ENCODE assay signal across 9 mouse cellular contexts in genomic region chr3:52938398-52938797, GRCm38 (mm10).
A peak's percentile ranks its signal among the peaks of the same experiment; 100 is the strongest.
DNase-seq lines count a peak whose midpoint lies in the region; ATAC-seq and TF ChIP-seq lines count a peak whose summit lies in the region.
"Had no signal": no experiment of that assay in that cellular context is flagged by ENCODE, and none has a peak within 500 bp of the region (broad histone marks: within the 10 kb centered on the region; RNA-seq: fewer than 3 reads in every experiment).

No protein-coding gene starts in this region.

- ATAC-seq in kidney, embryonic 15.5 days (replicated peaks; ENCODE audit: low FRiP score): no peak
- ATAC-seq in intestine, embryonic 15.5 days: no peak

- no peaks in the 10 kb centered on the region for H3K36me3 ChIP-seq in kidney, embryonic 15.5 days
- no peaks in the 10 kb centered on the region for H3K36me3 ChIP-seq in embryonic facial prominence, embryonic 10.5 days (replicated peaks)
- H3K36me3 ChIP-seq in intestine, embryonic 15.5 days: no peaks in the 10 kb centered on the region

- H3K4me2 ChIP-seq in kidney, embryonic 15.5 days: no peak overlapping the region
- no peak overlapping the region for H3K4me2 ChIP-seq in intestine, embryonic 15.5 days (replicated peaks)

- DNase-seq in kidney, adult 18-20 months: peak; percentile 39
- DNase-seq in cerebellum, adult 2 months: peak; percentile 81 to 95
- DNase-seq in heart, postnatal 14 days: peak; percentile 14 to 68
- peak; percentile 35 to 56 for DNase-seq in lung, postnatal 4 days
- no peak for DNase-seq in layer of hippocampus, adult 8-10 months (ENCODE audit: low spot score in 2 of 2)
- no peak for DNase-seq in embryonic facial prominence, embryonic 10.5 days (ENCODE audit: low spot score)

- H3K9me3 ChIP-seq in kidney, embryonic 15.5 days (replicated peaks): no peaks in the 10 kb centered on the region
- H3K9me3 ChIP-seq in embryonic facial prominence, embryonic 10.5 days: no peaks in the 10 kb centered on the region
- H3K9me3 ChIP-seq in intestine, embryonic 15.5 days: no peaks in the 10 kb centered on the region
- H3K9me3 ChIP-seq: megakaryocyte, embryonic 14.5 days had no signal

- peak; percentile 19; the same call in 1 of the 2 replicates for TF ChIP-seq POLR2A in cerebellum, adult 2 months (IDR thresholded peaks at IDR 0.05; ENCODE audit: borderline replicate concordance, insufficient read depth, low read length)

- 57% methylated on average over 5 of the region's 5 CpGs for WGBS in kidney, embryonic 15.5 days
- WGBS in cerebellum, adult 2 months: 5% methylated on average over 5 of the region's 5 CpGs
- 79% methylated on average over 5 of the region's 5 CpGs for WGBS in embryonic facial prominence, embryonic 10.5 days
- 63% methylated on average over 5 of the region's 5 CpGs for WGBS in intestine, embryonic 15.5 days

- H3K9ac ChIP-seq in kidney, embryonic 15.5 days: no peak overlapping the region
- no peak overlapping the region for H3K9ac ChIP-seq in intestine, embryonic 15.5 days

- no peak for TF ChIP-seq CTCF in cerebellum, adult 2 months (IDR thresholded peaks at IDR 0.05; ENCODE audit: borderline replicate concordance, insufficient read depth, low read depth, low read length)

- H3K27ac ChIP-seq in kidney, embryonic 15.5 days: no peak overlapping the region
- H3K27ac ChIP-seq in cerebellum, adult 2 months (ENCODE audit: insufficient read depth, low read length): no peak overlapping the region
- H3K27ac ChIP-seq in embryonic facial prominence, embryonic 10.5 days (replicated peaks): no peak overlapping the region
- H3K27ac ChIP-seq in intestine, embryonic 15.5 days: no peak overlapping the region

- H3K4me1 ChIP-seq in kidney, embryonic 15.5 days: peaks cover 14% of the 10 kb centered on the region; the same call in 1 of the 2 replicates
- H3K4me1 ChIP-seq in cerebellum, adult 2 months (ENCODE audit: control insufficient read depth, insufficient read depth, low read length): peaks cover 13% of the 10 kb centered on the region; the same call in 1 of the 2 replicates
- peaks cover 20% of the 10 kb centered on the region for H3K4me1 ChIP-seq in embryonic facial prominence, embryonic 10.5 days
- H3K4me1 ChIP-seq in intestine, embryonic 15.5 days (replicated peaks): no peaks in the 10 kb centered on the region

- H3K4me3 ChIP-seq in kidney, embryonic 15.5 days (replicated peaks): no peak overlapping the region
- H3K4me3 ChIP-seq in cerebellum, adult 2 months (replicated peaks; ENCODE audit: insufficient read depth, low read depth, low read length): no peak overlapping the region
- no peak overlapping the region for H3K4me3 ChIP-seq in embryonic facial prominence, embryonic 10.5 days
- no peak overlapping the region for H3K4me3 ChIP-seq in intestine, embryonic 15.5 days (replicated peaks)
- H3K4me3 ChIP-seq: megakaryocyte, embryonic 14.5 days had no signal

- intact Hi-C loops in heart, postnatal 14 days (cut with DNase I): no loop called here

- H3K27me3 ChIP-seq in kidney, embryonic 15.5 days: no peaks in the 10 kb centered on the region
- H3K27me3 ChIP-seq in cerebellum, adult 2 months (ENCODE audit: control insufficient read depth, insufficient read depth, low read length): no peaks in the 10 kb centered on the region
- no peaks in the 10 kb centered on the region for H3K27me3 ChIP-seq in embryonic facial prominence, embryonic 10.5 days (replicated peaks; ENCODE audit: low read depth, poor library complexity, severe bottlenecking)
- no peaks in the 10 kb centered on the region for H3K27me3 ChIP-seq in intestine, embryonic 15.5 days (replicated peaks)

Comparison
In these comparisons a context has a peak if more than half of its experiments do, and no peak if none do; other contexts are left out.
1. DNase-seq: peak in kidney, adult 18-20 months (single experiment), cerebellum, adult 2 months (2 of 2), heart, postnatal 14 days (2 of 2) and lung, postnatal 4 days (2 of 2); none in layer of hippocampus, adult 8-10 months (0 of 2) and embryonic facial prominence, embryonic 10.5 days (single experiment).